Mouse (Mus musculus) midbrain, embryonic 14.5 days (tissue): ENCODE data around the gene Eml5. TPM values are rescaled to one million over a fixed set of nuclear protein-coding genes. Genes with fewer than 3 reads are reported as not detected.

ENCODE experiments used
- ATAC-seq: fragments of 200-750 bp; cut with Nextera tagmentation; 2 replicates; pipeline ENCODE4 v1.8.0; 2017; ENCODE audit warnings: moderate number of reproducible peaks, moderate library complexity; ENCODE audit not compliant: low FRiP score, low TSS enrichment
- DNase-seq: peaks from one replicate; pipeline ENCODE4 v3.0.0-alpha.2; 2015
- H3K27ac ChIP-seq: fragments of 300-500 bp; sonication (generic); replicated peaks from 2 replicates; pipeline ENCODE4 v1.5.1; 2014; ENCODE audit warnings: mild to moderate bottlenecking, low read depth, low read length, moderate library complexity
- H3K27me3 ChIP-seq: fragments of 300-500 bp; sonication (generic); 2 replicates; pipeline ENCODE4 v1.6.1; 2014; ENCODE audit warnings: low read length, control low read depth, mixed read lengths; ENCODE audit not compliant: control insufficient read depth, insufficient read depth
- H3K36me3 ChIP-seq: fragments of 300-500 bp; sonication (generic); 2 replicates; pipeline ENCODE4 v1.6.1; 2014; ENCODE audit warnings: low read length, control low read depth; ENCODE audit not compliant: control insufficient read depth, insufficient read depth
- H3K4me1 ChIP-seq: fragments of 300-500 bp; sonication (generic); 2 replicates; pipeline ENCODE4 v1.6.1; 2014; ENCODE audit warnings: mild to moderate bottlenecking, antibody characterized with exemption, low read length, control low read depth; ENCODE audit not compliant: control insufficient read depth, insufficient read depth
- H3K4me2 ChIP-seq: fragments of 300-500 bp; sonication (generic); 2 replicates; pipeline ENCODE4 v1.6.1; 2014; ENCODE audit warnings: mild to moderate bottlenecking, low read length, moderate library complexity
- H3K4me3 ChIP-seq: fragments of 300-500 bp; sonication (generic); replicated peaks from 2 replicates; pipeline ENCODE4 v1.5.1; 2014; ENCODE audit warnings: low read depth, low read length
- H3K9ac ChIP-seq: fragments of 300-500 bp; sonication (generic); replicated peaks from 2 replicates; pipeline ENCODE4 v1.6.1; 2014; ENCODE audit warnings: mild to moderate bottlenecking, low read length, moderate library complexity
- H3K9me3 ChIP-seq: fragments of 300-500 bp; sonication (generic); 2 replicates; pipeline ENCODE4 v1.6.1; 2016; ENCODE audit warnings: low read length, control low read depth, mixed read lengths; ENCODE audit not compliant: control insufficient read depth
- WGBS: fragments of 180-500 bp; shearing (Covaris S2); extraction: QIAGEN DNeasy Blood & Tissue Kit; methylation state at CpG from one replicate; pipeline ENCODE4 v1.1.7; 2014; 5-methylcytosine and 5-hydroxymethylcytosine counted together
- polyA plus RNA-seq: library from polyadenylated mRNA; unstranded; fragments of >200 nt; fragmentation: Nextera tagmentation; extraction: Ambion mirVana; gene quantifications from 2 replicates; pipeline ENCODE4 v1.2.1, GENCODE M21; 2014

The Eml5 gene
- polyA plus RNA-seq, 1 experiment from 2014 or later, result 22.9 TPM

- no peak for ATAC-seq
- DNase-seq, result peak; percentile 83
- no peak overlapping the region for H3K27ac ChIP-seq
- peaks cover 3% of the 10 kb centered on the region; the same call in 1 of the 2 replicates for H3K36me3 ChIP-seq
- H3K4me1 ChIP-seq, result no peaks in the 10 kb centered on the region
- no peak overlapping the region for H3K9ac ChIP-seq
- H3K4me2 ChIP-seq, result no peak overlapping the region
- H3K27me3 ChIP-seq, result no peaks in the 10 kb centered on the region
- H3K4me3 ChIP-seq, result no peak overlapping the region
- WGBS, result 36% methylated on average over 3 of the region's 3 CpGs
- H3K9me3 ChIP-seq, result no peaks in the 10 kb centered on the region
Observed at GRCm38 (mm10) chr12:98850767-98851166, 50.5 kb downstream of the Eml5 start.

GRCm38 (mm10) chr12:98844774-98845173 is 56.5 kb downstream of the Eml5 start:
- no peak overlapping the region for H3K4me2 ChIP-seq

GRCm38 (mm10) chr12:98840135-98840534 is 61.1 kb downstream of the Eml5 start:
- peaks cover 20% of the 10 kb centered on the region for H3K36me3 ChIP-seq
- no peak overlapping the region for H3K9ac ChIP-seq
- H3K27ac ChIP-seq, result no peak overlapping the region
- 95% methylated on average over 3 of the region's 3 CpGs for WGBS
- no peaks in the 10 kb centered on the region for H3K9me3 ChIP-seq
- no peak overlapping the region for H3K4me2 ChIP-seq
- H3K4me1 ChIP-seq, result no peaks in the 10 kb centered on the region
- no peak for DNase-seq
- no peak for ATAC-seq
- no peak overlapping the region for H3K4me3 ChIP-seq
- no peaks in the 10 kb centered on the region for H3K27me3 ChIP-seq

More at GRCm38 (mm10) chr12:98844774-98845173, 56.5 kb downstream of the Eml5 start:
- ATAC-seq (no peak), DNase-seq (no peak)
- no peak overlapping the region for H3K27ac ChIP-seq
- peaks cover 17% of the 10 kb centered on the region for H3K36me3 ChIP-seq
- no peaks in the 10 kb centered on the region for H3K27me3 ChIP-seq
- no peak overlapping the region for H3K4me3 ChIP-seq
- no peaks in the 10 kb centered on the region for H3K9me3 ChIP-seq
- no peak overlapping the region for H3K9ac ChIP-seq
- WGBS, result over 99% methylated on average over 3 of the region's 3 CpGs
- H3K4me1 ChIP-seq, result no peaks in the 10 kb centered on the region

GRCm38 (mm10) chr12:98837940-98838339 is 63.3 kb downstream of the Eml5 start:
- no peaks in the 10 kb centered on the region for H3K9me3 ChIP-seq
- no peak overlapping the region for H3K9ac ChIP-seq
- H3K4me1 ChIP-seq, result no peaks in the 10 kb centered on the region
- no peak overlapping the region for H3K4me3 ChIP-seq
- DNase-seq (no peak), ATAC-seq (no peak)
- H3K27ac ChIP-seq, result no peak overlapping the region
- 93% methylated on average over 3 of the region's 3 CpGs for WGBS
- peaks cover 25% of the 10 kb centered on the region for H3K36me3 ChIP-seq
- H3K27me3 ChIP-seq, result no peaks in the 10 kb centered on the region
- H3K4me2 ChIP-seq, result no peak overlapping the region

- H3K36me3 ChIP-seq, result peaks cover 27% of the 10 kb centered on the region
- DNase-seq, result no peak
- no peaks in the 10 kb centered on the region for H3K4me1 ChIP-seq
- no peak for ATAC-seq
- no peaks in the 10 kb centered on the region for H3K9me3 ChIP-seq
- no peak overlapping the region for H3K4me2 ChIP-seq
- H3K4me3 ChIP-seq, result no peak overlapping the region
- 95% methylated on average over 2 of the region's 2 CpGs for WGBS
- H3K9ac ChIP-seq, result no peak overlapping the region
- no peaks in the 10 kb centered on the region for H3K27me3 ChIP-seq
- H3K27ac ChIP-seq, result no peak overlapping the region
Observed at GRCm38 (mm10) chr12:98835466-98835865, 65.8 kb downstream of the Eml5 start.

- WGBS, result 96% methylated on average over 2 of the region's 2 CpGs
- Histone ChIP-seq H3K27ac (no peak overlapping the region), H3K27me3 (no peaks in the 10 kb centered on the region), H3K9ac (no peak overlapping the region), H3K9me3 (no peaks in the 10 kb centered on the region), H3K36me3 (peaks cover 28% of the 10 kb centered on the region), H3K4me3 (no peak overlapping the region), H3K4me2 (no peak overlapping the region), H3K4me1 (no peaks in the 10 kb centered on the region)
- DNase-seq (no peak), ATAC-seq (no peak)
Observed at GRCm38 (mm10) chr12:98834879-98835278, 66.4 kb downstream of the Eml5 start.

- 95% methylated on average over 1 of the region's 1 CpGs for WGBS
- Histone ChIP-seq H3K4me3 (no peak overlapping the region), H3K27ac (no peak overlapping the region), H3K4me1 (no peaks in the 10 kb centered on the region), H3K27me3 (no peaks in the 10 kb centered on the region), H3K9ac (no peak overlapping the region), H3K9me3 (no peaks in the 10 kb centered on the region), H3K4me2 (no peak overlapping the region), H3K36me3 (peaks cover 36% of the 10 kb centered on the region)
- DNase-seq, result no peak
- ATAC-seq, result no peak
Observed at GRCm38 (mm10) chr12:98833901-98834300, 67.4 kb downstream of the Eml5 start.

GRCm38 (mm10) chr12:98832929-98833598 is 68.2 kb downstream of the Eml5 start:
- ATAC-seq (no peak), DNase-seq (no peak)
- Histone ChIP-seq H3K9me3 (no peaks in the 10 kb centered on the region), H3K4me1 (no peaks in the 10 kb centered on the region), H3K36me3 (peaks cover 41% of the 10 kb centered on the region), H3K4me3 (no peak overlapping the region), H3K4me2 (no peak overlapping the region), H3K9ac (no peak overlapping the region), H3K27ac (no peak overlapping the region), H3K27me3 (no peaks in the 10 kb centered on the region)
- 96% methylated on average over 8 of the region's 8 CpGs for WGBS

- Histone ChIP-seq H3K27ac (no peak overlapping the region), H3K4me2 (no peak overlapping the region), H3K36me3 (peaks cover 41% of the 10 kb centered on the region), H3K9ac (no peak overlapping the region), H3K9me3 (no peaks in the 10 kb centered on the region), H3K4me1 (no peaks in the 10 kb centered on the region), H3K27me3 (no peaks in the 10 kb centered on the region), H3K4me3 (no peak overlapping the region)
- ATAC-seq, result no peak
- WGBS, result 92% methylated on average over 7 of the region's 7 CpGs
- DNase-seq, result no peak
Observed at GRCm38 (mm10) chr12:98831122-98831521, 70.2 kb downstream of the Eml5 start.
